Mouse (Mus musculus): ENCODE data around the gene Abhd10.

Abhd10 gene

DNA sequence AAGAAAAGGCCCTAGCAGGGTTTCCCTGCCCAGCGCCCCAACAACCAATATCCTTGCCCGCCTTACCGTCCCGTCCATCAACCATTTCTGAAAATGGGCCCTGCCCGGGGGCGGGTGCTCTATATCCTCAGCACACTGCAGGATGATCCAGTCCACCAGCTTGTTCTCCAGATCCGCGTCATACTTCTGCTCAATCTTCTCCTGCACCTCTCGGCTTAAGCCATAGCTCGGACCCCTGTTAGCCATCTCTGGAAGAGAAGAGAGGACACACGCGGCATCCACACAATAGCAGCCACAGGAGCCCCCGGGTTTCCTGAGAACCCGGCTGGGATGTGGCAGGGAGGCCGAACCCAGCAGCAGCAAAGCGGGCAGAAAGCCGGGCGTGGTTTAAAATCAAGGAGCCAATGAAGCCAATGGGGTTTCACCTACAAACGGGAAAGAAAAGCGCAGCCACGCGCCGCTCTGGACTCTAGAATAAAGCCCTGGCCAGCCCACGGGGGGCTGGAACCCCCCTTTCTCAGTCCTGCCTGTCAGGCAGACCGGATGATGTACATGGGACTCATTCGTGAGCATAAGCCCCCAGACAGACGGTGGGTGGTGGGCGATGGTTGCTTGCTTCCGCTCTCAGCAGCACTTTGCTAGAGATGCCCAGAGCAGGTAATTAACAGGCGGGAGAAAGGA is 18.6 kb downstream of the Abhd10 start, which contains the start of gene Tagln3:
Gene Tagln3, minus strand, starts transcription at position 548 of the 681 bp plus-strand sequence.
- peak; percentile 76 for DNase-seq

GRCm38 (mm10) chr16:45723172-45723901 is 19.4 kb downstream of the Abhd10 start:
- no peak for DNase-seq

DNA sequence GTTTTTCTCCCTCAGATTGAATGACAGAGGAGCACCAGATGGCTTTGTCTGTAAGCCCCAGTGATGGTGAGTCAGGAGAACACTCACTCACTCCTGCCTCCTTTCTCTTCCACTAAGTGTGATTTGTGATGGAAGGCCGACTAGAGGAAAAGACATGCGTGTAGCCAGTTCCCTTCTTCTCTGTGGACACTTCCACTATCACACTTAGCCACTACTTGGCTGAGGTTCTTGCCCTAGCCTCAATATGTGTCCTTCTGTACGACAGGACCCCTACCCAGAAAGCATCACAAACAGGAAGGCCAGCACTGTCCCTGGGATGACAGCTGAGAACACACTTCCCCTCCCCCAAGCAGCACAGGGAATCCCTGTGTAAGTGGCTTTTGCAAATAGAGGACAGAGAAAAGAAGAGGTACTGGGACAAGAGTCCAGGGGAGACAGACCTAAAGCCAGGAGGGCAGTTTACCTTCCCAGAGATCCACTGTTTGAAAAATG is 20.2 kb downstream of the Abhd10 start:
- DNase-seq: peak; percentile 52

GRCm38 (mm10) chr16:45720022-45720630 is 22.6 kb downstream of the Abhd10 start:
- no peak for DNase-seq

DNA sequence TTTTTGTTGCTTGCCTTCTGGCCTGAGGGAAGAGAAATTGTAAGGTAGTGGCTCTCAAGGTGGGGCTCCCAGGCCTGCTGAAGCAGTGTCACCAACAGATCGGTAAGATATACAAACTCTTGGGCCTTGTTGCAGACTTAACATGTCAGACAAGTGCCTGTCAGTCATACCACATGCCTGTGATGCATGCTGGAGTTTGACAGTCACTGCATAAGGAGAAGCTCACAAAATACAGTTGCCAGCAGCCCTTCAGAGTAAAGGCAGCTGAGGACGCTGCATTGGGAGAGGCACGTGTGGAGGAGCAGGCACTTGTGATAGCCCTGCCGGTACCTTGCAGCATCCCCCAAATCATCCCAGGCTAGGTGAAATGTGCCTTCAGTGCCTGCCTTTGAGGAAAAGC is 24.5 kb downstream of the Abhd10 start:
- no peak for DNase-seq

GRCm38 (mm10) chr16:45714489-45715150 is 28.1 kb downstream of the Abhd10 start:
- DNase-seq: no peak

DNA sequence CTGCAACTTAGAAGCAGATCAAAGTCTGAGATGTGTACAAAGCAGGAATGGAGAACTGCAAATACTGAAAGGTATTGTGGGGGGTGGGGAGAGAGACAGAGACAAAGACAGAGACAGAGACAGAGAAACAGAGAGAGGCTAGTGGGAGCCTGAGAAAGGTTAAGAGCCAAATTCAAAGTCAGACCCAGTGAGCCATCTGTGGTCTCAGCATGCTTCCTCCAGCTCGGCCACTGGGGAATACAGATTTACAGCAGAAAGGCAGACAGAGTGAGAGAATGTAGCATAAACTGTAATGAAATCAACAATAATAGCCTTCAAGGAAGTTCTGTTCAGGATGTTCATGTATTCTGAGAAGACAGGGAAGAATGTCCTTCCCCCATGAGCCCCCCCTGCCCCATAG is 28.9 kb downstream of the Abhd10 start:
- DNase-seq: no peak

DNA sequence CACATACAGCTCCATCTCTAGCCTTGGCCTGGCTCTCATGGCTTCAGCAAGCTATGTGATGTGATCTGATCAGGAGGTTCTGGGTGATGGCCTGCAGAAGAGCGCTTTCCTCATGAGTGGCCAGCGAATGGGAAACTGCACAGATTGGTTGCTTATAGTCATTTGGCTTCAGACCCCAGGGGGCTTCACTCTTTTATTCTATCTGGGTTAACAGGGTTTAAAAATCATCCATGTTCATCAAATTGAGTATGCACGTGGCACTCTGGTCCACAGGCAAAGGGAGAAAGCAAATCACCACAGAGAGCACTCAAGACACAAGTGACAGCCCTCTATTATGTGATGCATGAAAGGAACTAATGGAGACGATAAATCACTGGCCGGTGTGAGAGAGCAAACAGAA is 29.5 kb downstream of the Abhd10 start:
- DNase-seq: no peak

DNA sequence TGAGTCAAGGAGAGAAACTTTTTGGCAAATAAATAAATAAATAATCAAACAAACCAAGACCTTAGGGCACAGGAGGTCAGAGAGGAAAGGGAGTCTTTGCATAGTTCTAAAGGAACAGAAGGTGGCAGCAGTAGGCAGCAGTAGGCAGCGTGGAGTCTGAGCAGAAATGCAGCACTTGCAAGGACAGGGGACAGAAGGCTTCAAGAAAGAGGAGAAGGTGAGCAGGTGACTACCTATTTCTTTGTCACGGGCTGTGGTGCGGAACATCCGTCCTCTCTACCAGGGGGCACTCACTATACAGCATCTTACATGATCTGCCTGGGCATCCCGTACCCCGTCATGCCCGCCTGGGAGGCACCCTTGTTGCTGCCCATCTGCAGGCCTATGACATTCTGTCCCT is 31.5 kb downstream of the Abhd10 start:
- DNase-seq: no peak

DNA sequence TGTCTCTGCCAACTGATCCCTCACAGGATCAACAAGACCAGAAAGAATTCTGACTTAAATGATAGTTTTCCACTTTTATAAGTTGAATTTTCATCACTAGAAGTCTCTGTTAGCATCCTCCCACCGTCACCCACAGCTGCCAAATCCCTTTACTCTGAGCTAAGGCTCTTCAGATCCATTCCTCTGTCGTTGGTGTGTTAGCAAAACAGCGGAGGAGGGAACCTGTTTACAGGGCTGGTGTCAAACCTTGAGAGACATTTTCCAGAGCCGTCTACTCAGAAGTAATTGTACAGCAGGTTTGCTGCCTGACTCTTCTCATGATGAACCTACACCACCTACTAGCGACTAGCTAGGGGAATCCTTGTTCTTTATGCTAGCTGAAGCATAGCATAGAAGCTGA is 43.5 kb downstream of the Abhd10 start:
- no peak for DNase-seq

DNA sequence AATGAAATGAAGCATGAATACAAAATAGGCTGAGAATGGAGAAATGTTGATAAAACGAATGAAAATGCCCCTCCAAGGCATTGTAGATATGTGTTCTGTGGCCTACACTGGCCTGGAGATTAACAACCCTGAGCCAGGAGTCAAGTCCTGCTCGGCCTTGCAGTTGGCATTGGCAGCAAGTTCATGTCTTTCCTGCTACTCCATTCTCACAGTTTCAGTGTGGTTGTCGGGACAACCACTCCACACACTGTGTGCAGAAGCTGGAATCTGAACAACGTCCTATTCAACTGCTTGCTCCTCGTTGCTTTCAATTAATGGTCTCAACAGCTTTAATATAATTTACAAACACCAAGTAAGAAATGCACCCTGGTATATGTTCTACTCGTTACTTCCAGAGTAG is 44.8 kb downstream of the Abhd10 start:
- DNase-seq: no peak

DNA sequence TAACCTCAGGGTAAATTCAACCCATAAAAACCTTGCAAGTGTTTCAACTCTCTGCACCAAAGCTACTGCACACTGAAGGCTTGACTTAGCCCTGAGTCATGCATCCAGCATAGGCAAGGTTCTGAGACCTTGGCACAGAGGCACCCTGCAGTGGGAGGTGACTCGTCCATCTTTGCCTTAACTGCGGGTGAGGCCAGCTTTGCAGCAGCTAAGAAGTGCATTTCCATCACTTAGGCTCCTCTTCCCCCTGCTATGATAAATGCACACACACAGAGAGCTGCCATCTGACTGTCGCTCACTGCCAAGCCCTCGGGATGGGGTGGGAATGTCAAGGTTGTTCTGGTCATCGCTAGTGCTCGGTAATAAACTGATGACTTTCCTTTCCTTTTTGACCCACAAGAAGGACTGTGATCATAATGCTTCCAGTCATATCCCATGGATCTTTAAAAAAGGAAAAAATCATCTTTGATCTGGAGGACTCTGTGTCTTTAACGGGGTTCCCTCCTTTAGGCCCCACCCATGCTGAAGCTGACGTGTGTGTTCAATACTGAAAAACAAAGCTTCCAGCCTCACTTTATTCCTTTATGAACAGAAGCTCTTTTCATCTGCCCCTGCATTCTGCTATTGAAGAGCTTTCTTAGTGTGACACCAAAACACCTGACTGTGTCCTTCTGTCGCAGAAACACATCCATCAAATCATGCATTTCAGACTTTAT is 47.2 kb downstream of the Abhd10 start:
- DNase-seq: peak; percentile 29

DNA sequence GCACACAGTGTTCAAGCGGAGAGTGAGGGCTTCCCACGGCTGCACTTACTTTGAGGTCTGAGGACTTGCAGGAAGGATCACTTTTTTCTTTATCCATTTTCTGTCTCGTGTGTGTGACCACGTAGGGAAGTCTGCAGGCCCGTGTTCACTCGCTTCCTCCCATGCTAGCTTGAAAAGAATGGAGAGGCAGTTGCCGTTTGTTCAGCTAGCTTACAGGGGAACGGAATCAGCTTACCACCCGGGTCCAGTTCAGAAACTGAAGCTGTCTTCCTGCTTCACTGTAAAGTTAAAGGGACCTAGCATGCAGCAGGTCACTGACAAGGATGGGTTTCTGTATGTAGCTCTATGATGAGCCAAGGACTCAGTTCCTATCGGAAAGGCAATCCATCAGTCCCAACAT is 49.2 kb downstream of the Abhd10 start, which contains the start of gene Tmprss7:
Gene Tmprss7, minus strand, starts transcription at position 101 of the 400 bp plus-strand sequence.
- no peak for DNase-seq

DNA sequence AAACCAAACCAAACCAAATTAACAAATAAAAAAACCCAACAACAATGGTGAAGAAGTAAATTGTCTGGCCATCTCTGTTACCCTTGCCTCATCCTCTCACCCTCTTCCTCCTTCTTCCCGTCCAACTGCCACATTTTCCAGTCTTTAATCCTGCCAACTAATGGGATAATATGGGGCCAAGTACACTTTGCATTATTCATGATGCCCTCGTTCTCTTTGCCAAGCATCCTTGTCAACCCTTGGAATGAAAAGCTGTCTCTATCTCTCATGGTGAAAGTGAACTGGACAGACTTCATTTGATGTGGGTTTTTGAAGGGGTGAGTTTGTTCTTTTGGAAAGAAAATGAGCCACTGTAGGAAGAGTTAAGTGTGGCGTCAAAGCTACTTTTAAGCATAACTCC is 49.9 kb downstream of the Abhd10 start:
- DNase-seq: no peak

- DNase-seq: peak; percentile 59
Measured at GRCm38 (mm10) chr16:45690178-45690577, 52.6 kb downstream of the Abhd10 start.

DNA sequence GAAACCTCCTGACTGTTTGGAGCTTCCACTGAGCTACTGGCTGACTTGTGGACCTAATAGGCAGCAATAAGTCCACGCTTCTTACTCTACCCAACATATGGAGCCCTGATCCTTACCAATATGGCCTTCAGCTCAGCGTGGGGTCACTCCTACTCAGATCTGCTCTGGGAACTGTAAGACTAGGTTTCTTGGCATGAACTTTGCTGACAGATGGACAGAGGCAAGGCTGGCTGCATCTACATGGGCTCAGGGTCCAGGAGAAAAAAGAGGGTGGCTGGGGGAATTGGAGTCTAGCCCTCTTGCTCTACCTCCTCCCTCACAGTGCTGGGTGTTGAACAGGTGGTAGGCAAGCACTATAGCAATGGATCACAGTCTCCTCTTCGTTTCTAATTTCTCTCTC is 55.9 kb downstream of the Abhd10 start:
- DNase-seq: no peak

GRCm38 (mm10) chr16:45685295-45685694 is 57.5 kb downstream of the Abhd10 start:
- DNase-seq: no peak

DNA sequence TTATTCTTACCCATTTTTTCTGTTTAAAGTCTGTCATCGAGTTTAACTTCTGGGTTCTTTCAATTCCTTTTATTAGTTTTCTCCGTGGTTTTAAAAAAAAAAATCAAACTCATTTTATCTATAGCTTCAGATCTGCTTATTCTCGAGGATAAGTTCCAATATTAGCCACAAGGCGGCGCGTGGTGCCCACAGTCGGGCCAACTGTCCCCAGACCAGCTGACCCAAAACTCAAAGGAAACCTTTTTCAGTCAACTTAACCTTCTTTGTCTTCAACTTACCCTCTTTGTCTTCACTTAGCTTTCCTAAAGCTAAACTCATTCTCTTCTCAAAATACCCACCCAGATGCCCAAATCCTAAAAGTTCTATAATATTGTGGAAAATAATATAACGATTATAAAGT is 57.9 kb downstream of the Abhd10 start:
- DNase-seq: peak; percentile 48
